Mouse (Mus musculus) liver, postnatal 0 days (tissue): ENCODE measurements around the gene A630095N17Rik.

Experiments used
- CTCF ChIP-seq: sonication (generic); IDR thresholded peaks from 2 replicates; pipeline ENCODE4 v1.5.1; 2016; ENCODE audit warnings: antibody characterized with exemption, low read depth
- EP300 ChIP-seq: IDR thresholded peaks from 2 replicates; pipeline ENCODE4 v1.6.1; 2016; ENCODE audit warnings: antibody characterized with exemption, low read depth, mild to moderate bottlenecking

DNA sequence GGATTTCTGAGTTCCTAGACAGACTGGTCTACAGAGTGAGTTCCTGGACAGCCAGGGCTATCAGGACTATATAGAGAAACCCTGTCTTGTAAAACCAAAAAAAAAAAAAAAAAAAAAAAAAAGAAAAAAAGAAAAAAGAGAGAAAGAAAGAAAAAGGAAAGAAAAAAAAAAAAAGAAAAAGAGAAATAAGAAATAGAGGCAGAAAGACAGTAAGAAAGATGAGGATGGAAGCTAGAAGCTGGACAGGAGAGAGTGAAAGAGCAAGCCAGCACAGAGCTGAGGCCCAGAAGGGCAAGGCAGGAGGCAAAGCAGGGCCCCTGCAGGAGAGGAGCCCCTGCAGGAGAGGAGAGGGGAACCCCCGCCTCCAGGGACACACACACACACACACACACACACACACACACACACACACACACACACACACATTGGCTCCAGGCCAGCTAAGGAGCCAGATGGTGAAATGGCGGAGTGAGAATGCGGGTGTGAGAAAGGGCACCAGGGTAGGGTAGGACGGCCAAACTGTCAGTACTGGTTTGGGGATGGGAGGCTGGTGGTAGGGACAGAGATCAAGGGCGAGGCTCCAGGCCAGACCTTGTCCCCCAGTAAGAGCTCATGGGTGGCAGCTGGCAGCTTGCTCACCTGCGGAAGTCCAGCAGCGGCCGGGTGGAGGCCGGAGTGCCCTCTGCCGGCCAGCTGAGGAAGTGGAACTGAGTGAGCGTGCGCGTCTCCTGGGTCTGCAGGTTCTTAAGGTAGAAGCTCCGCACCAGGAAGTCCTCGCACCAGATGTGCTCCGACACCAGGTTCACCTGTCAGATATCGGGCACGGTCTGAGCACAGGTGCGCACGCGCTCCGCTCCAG, 19.4 kb upstream of the A630095N17Rik start:
- peak; percentile 98 for TF ChIP-seq CTCF
- no peak for TF ChIP-seq EP300
